Mouse (Mus musculus) kidney, embryonic 16.5 days (tissue): Measurements from ENCODE around the gene Gpr15. TPM values are rescaled to one million over a fixed set of nuclear protein-coding genes. Genes with fewer than 3 reads are reported as not detected.

Source experiments
- ATAC-seq: fragments of 200-750 bp; cut with Nextera tagmentation; 2 replicates; pipeline ENCODE4 v1.8.0; 2017; ENCODE audit warnings: moderate TSS enrichment; ENCODE audit not compliant: low FRiP score, low TSS enrichment
- H3K27ac ChIP-seq: fragments of 300-500 bp; sonication (generic); 2 replicates; pipeline ENCODE4 v1.5.1; 2014; ENCODE audit warnings: low read length
- H3K27me3 ChIP-seq: fragments of 300-500 bp; sonication (generic); 2 replicates; pipeline ENCODE4 v1.6.1; 2014; ENCODE audit warnings: low read length, control low read depth, mixed read lengths; ENCODE audit not compliant: insufficient read depth
- H3K36me3 ChIP-seq: fragments of 300-500 bp; sonication (generic); 2 replicates; pipeline ENCODE4 v1.6.1; 2014; ENCODE audit warnings: low read length, control low read depth, mixed read lengths; ENCODE audit not compliant: insufficient read depth
- H3K4me1 ChIP-seq: fragments of 300-500 bp; sonication (generic); 2 replicates; pipeline ENCODE4 v1.6.1; 2014; ENCODE audit warnings: low read length, control low read depth, mixed read lengths; ENCODE audit not compliant: insufficient read depth
- H3K4me2 ChIP-seq: fragments of 300-500 bp; sonication (generic); replicated peaks from 2 replicates; pipeline ENCODE4 v1.6.1; 2014; ENCODE audit warnings: low read depth, low read length
- H3K4me3 ChIP-seq: fragments of 300-500 bp; sonication (generic); 2 replicates; pipeline ENCODE4 v1.5.1; 2014; ENCODE audit warnings: mild to moderate bottlenecking, low read length
- H3K9ac ChIP-seq: fragments of 300-500 bp; sonication (generic); replicated peaks from 2 replicates; pipeline ENCODE4 v1.6.1; 2014; ENCODE audit warnings: low read length
- H3K9me3 ChIP-seq: fragments of 300-500 bp; sonication (generic); 2 replicates; pipeline ENCODE4 v1.6.1; 2016; ENCODE audit warnings: low read length, control low read depth
- WGBS: fragments of 180-500 bp; shearing (Covaris S2); extraction: QIAGEN DNeasy Blood & Tissue Kit; methylation state at CpG from one replicate; pipeline ENCODE4 v1.1.7; 2014; 5-methylcytosine and 5-hydroxymethylcytosine counted together
- polyA plus RNA-seq: library from polyadenylated mRNA; unstranded; fragments of >200 nt; fragmentation: Nextera tagmentation; extraction: Ambion mirVana; gene quantifications from 2 replicates; pipeline ENCODE4 v1.2.1, GENCODE M21; 2015

Gene Gpr15
- polyA plus RNA-seq, 1 experiment from 2014 or later = not detected

GRCm38 (mm10) chr16:58675256-58675655 is 43.6 kb downstream of the Gpr15 start:
- H3K4me3 ChIP-seq = no peak overlapping the region
- H3K9ac ChIP-seq = no peak overlapping the region
- no peak overlapping the region for H3K27ac ChIP-seq
- H3K36me3 ChIP-seq = peaks cover 36% of the 10 kb centered on the region
- no peaks in the 10 kb centered on the region for H3K27me3 ChIP-seq
- H3K9me3 ChIP-seq = no peaks in the 10 kb centered on the region
- ATAC-seq = peak; percentile 66
- 88% methylated on average over 13 of the region's 13 CpGs for whole genome bisulfite sequencing
- H3K4me2 ChIP-seq = no peak overlapping the region
- H3K4me1 ChIP-seq = peaks cover 9% of the 10 kb centered on the region

- no peaks in the 10 kb centered on the region for H3K27me3 ChIP-seq
- H3K9me3 ChIP-seq = no peaks in the 10 kb centered on the region
- no peak overlapping the region for H3K27ac ChIP-seq
- H3K36me3 ChIP-seq = peaks cover 36% of the 10 kb centered on the region
- H3K4me1 ChIP-seq = peaks cover 9% of the 10 kb centered on the region
- H3K4me3 ChIP-seq = no peak overlapping the region
- ATAC-seq = peak; percentile 25
- no peak overlapping the region for H3K9ac ChIP-seq
- WGBS = 70% methylated on average over 15 of the region's 15 CpGs
- H3K4me2 ChIP-seq = no peak overlapping the region
Observed at GRCm38 (mm10) chr16:58673811-58674410, 45.0 kb downstream of the Gpr15 start.

- no peak for ATAC-seq
- no peaks in the 10 kb centered on the region for H3K9me3 ChIP-seq
- H3K4me3 ChIP-seq = peak overlapping the region; percentile 12; the same call in 1 of the 2 replicates
- peaks cover 25% of the 10 kb centered on the region for H3K36me3 ChIP-seq
- H3K9ac ChIP-seq = no peak overlapping the region
- no peaks in the 10 kb centered on the region for H3K27me3 ChIP-seq
- H3K27ac ChIP-seq = no peak overlapping the region
- WGBS = 89% methylated on average over 13 of the region's 13 CpGs
- peaks cover 9% of the 10 kb centered on the region for H3K4me1 ChIP-seq
- H3K4me2 ChIP-seq = 0 out of 2 replicates have a peak overlapping the region, but pooled peaks have one; percentile 17
Observed at GRCm38 (mm10) chr16:58672396-58672795, 46.5 kb downstream of the Gpr15 start.

- Histone ChIP-seq H3K4me2 (peak overlapping the region; percentile 86), H3K27ac (no peak overlapping the region), H3K4me3 (peak overlapping the region; percentile 92), H3K36me3 (peaks cover 25% of the 10 kb centered on the region), H3K9ac (no peak overlapping the region; the same call in 1 of the 2 replicates), H3K9me3 (no peaks in the 10 kb centered on the region), H3K27me3 (no peaks in the 10 kb centered on the region), H3K4me1 (peaks cover 9% of the 10 kb centered on the region)
- WGBS = 64% methylated on average over 8 of the region's 8 CpGs
- ATAC-seq = no peak
Observed at GRCm38 (mm10) chr16:58671212-58671985, 47.5 kb downstream of the Gpr15 start.

GRCm38 (mm10) chr16:58670643-58671042 is 48.2 kb downstream of the Gpr15 start:
- WGBS = under 1% methylated on average over 24 of the region's 25 CpGs
- Histone ChIP-seq H3K4me1 (peaks cover 9% of the 10 kb centered on the region), H3K36me3 (peaks cover 21% of the 10 kb centered on the region), H3K9me3 (no peaks in the 10 kb centered on the region), H3K4me2 (peak overlapping the region; percentile 86), H3K27ac (peak overlapping the region; percentile 90), H3K9ac (peak overlapping the region; percentile 94), H3K4me3 (peak overlapping the region; percentile 92), H3K27me3 (no peaks in the 10 kb centered on the region)
- peak; percentile 25; the same call in 1 of the 2 replicates for ATAC-seq

- ATAC-seq = peak; percentile 98
- H3K4me3 ChIP-seq = peak within 1 kb of the TSS; percentile 92
- H3K27ac ChIP-seq = peak within 1 kb of the TSS; percentile 90
- peak within 1 kb of the TSS; percentile 94 for H3K9ac ChIP-seq
- peak within 1 kb of the TSS; percentile 86 for H3K4me2 ChIP-seq
- H3K9me3 ChIP-seq = no peaks in the 10 kb centered on the region
- WGBS = 0% methylated on average over 51 of the region's 51 CpGs
- peaks cover 17% of the 10 kb centered on the region for H3K36me3 ChIP-seq
- H3K4me1 ChIP-seq = peaks cover 9% of the 10 kb centered on the region
- H3K27me3 ChIP-seq = no peaks in the 10 kb centered on the region
Observed at GRCm38 (mm10) chr16:58669917-58670630, 48.8 kb downstream of the Gpr15 start, which contains the start of gene Cpox. TSS of gene Cpox (plus strand) at chr16:58670292.

- Histone ChIP-seq H3K9me3 (no peaks in the 10 kb centered on the region), H3K27me3 (no peaks in the 10 kb centered on the region), H3K9ac (no peak overlapping the region), H3K4me1 (peaks cover 9% of the 10 kb centered on the region), H3K4me3 (no peak overlapping the region), H3K27ac (no peak overlapping the region), H3K4me2 (peak overlapping the region; percentile 86; the same call in 1 of the 2 replicates), H3K36me3 (peaks cover 9% of the 10 kb centered on the region; the same call in 1 of the 2 replicates)
- no peak for ATAC-seq
- WGBS = 56% methylated on average over 5 of the region's 5 CpGs
Observed at GRCm38 (mm10) chr16:58669264-58669663, 49.6 kb downstream of the Gpr15 start.

GRCm38 (mm10) chr16:58668586-58668985 is 50.3 kb downstream of the Gpr15 start:
- H3K4me1 ChIP-seq = peaks cover 9% of the 10 kb centered on the region
- 0 out of 2 replicates have a peak, but pooled peaks cover 3% of the 10 kb centered on the region for H3K36me3 ChIP-seq
- H3K9me3 ChIP-seq = no peaks in the 10 kb centered on the region
- H3K27ac ChIP-seq = no peak overlapping the region
- no peak overlapping the region for H3K4me3 ChIP-seq
- no peak for ATAC-seq
- WGBS = 89% methylated on average over 3 of the region's 3 CpGs
- no peak overlapping the region for H3K9ac ChIP-seq
- no peak overlapping the region for H3K4me2 ChIP-seq
- no peaks in the 10 kb centered on the region for H3K27me3 ChIP-seq
